Mouse (Mus musculus): ENCODE results near the gene Dnajb6.

DNA sequence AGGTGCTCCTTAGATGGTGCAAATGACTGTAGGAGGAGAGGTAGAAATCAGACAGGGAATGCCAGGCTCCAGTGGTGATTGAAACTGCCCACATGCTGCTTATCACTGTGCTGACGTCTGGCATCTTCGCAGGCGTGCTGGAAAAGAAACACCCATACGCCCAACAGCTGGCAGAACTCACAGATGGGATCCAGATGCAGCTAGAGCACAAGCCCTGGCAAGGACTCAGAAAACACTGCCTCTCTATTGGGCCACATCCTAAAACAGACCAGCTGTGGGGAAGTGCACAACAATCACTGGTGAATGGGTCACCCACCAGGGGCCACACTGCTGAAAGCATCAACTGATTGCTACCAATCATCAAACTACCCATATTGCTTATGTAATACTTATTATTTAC is 91.3 kb downstream of the Dnajb6 start:
- TF ChIP-seq CTCF (IDR thresholded peaks at IDR 0.05; ENCODE audit: control insufficient read depth, insufficient read depth, insufficient replicate concordance, low read depth, low read length) (no peak), POLR2A (IDR thresholded peaks at IDR 0.05; ENCODE audit: control insufficient read depth, low read depth, low read length) (no peak)

Data from testis, adult 2 months (tissue).